Mouse (Mus musculus) bone marrow macrophage, adult 2 months (primary cell): ENCODE data around the gene Rbks. TPM values are rescaled to one million over a fixed set of nuclear protein-coding genes. Genes with fewer than 3 reads are reported as not detected.

ENCODE experiments used
- H3K27ac ChIP-seq: 2 replicates; pipeline ENCODE4 v1.5.1; 2012; ENCODE audit warnings: low read depth, low read length; ENCODE audit not compliant: insufficient read depth
- H3K4me1 ChIP-seq: 2 replicates; pipeline ENCODE4 v1.6.1; 2012; ENCODE audit warnings: low read length; ENCODE audit not compliant: control insufficient read depth, insufficient read depth
- H3K4me3 ChIP-seq: 2 replicates; pipeline ENCODE4 v1.5.1; 2012; ENCODE audit warnings: mild to moderate bottlenecking, low read length, moderate library complexity; ENCODE audit not compliant: insufficient read depth
- CTCF ChIP-seq: IDR thresholded peaks from 2 replicates; pipeline ENCODE4 v1.5.1; 2012; ENCODE audit warnings: low read depth, mild to moderate bottlenecking, low read length, moderate library complexity
- POLR2A ChIP-seq: IDR thresholded peaks from 2 replicates; pipeline ENCODE4 v1.6.1; 2012; ENCODE audit warnings: mild to moderate bottlenecking, low read depth, low read length, borderline replicate concordance
- polyA plus RNA-seq: library from polyadenylated mRNA; stranded (reverse); fragments of >200 nt; gene quantifications from 2 replicates; pipeline ENCODE4 v1.2.4, GENCODE M21; 2012; ENCODE audit not compliant: missing spikeins, insufficient read depth, insufficient read length

Rbks gene
- polyA plus RNA-seq, 1 experiment = 12.3 TPM

DNA sequence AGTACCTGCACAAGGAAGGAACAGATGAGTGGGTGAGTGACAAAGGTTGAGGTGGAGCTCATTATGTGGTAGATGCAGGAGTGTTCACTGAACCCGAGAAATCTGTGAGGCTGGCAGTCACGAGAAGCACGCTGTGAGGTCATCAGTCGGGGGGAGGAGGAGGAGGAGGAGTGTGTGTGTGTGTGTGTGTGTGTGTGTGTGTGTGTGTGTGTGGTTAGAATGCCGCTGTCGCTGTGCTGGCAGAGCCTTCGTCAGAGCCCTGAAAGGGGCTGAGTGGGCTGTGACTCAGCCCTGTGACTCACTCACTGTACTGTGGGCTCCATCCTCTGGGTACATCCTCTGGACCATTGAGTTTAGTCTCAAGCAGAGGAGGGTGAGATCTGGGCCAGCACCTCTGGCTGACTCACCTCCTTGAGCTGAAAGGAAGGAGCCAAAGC is 120.9 kb downstream of the Rbks start:
- Histone ChIP-seq H3K27ac (peak overlapping the region; percentile 62), H3K4me3 (peak overlapping the region; percentile 3), H3K4me1 (peaks cover 39% of the 10 kb centered on the region)
- no peak for TF ChIP-seq CTCF
- TF ChIP-seq POLR2A = no peak

Other genes with a start within 250 kb of the Rbks start
- gene Zfp512, start 245.2 kb downstream of the Rbks start, polyA plus RNA-seq = 24.8 and 34.2 TPM in 2 replicates
- gene 4930548H24Rik, start 211.9 kb downstream of the Rbks start, polyA plus RNA-seq = not detected in 2 replicates
- 13.8 and 17.3 TPM in 2 replicates for gene Gpn1, start 202.9 kb downstream of the Rbks start, polyA plus RNA-seq
- gene Slc4a1ap, start 170.6 kb downstream of the Rbks start, polyA plus RNA-seq = 37.2 and 44.5 TPM in 2 replicates
- 16.2 and 17.9 TPM in 2 replicates for gene Supt7l, start 169.8 kb downstream of the Rbks start, polyA plus RNA-seq
- gene Mrpl33, start 100.7 kb downstream of the Rbks start, polyA plus RNA-seq = 131 and 193 TPM in 2 replicates
- 64.1 and 69.4 TPM in 2 replicates for gene Babam2, start 57 bp upstream of the Rbks start, polyA plus RNA-seq